Mouse (Mus musculus): ENCODE results near the gene Tead1. TPM values are rescaled to one million over a fixed set of nuclear protein-coding genes. Genes with fewer than 3 reads are reported as not detected.

Tead1 gene
- total and polyA plus RNA-seq, 2 experiments from 2014 or later = 20.8 to 63.9 TPM

- H3K9me3 ChIP-seq (replicated peaks; ENCODE audit: control insufficient read depth, low read length) = no peaks in the 10 kb centered on the region
- no peak overlapping the region for H3K4me3 ChIP-seq (ENCODE audit: low read depth, low read length)
- H3K27me3 ChIP-seq (ENCODE audit: control insufficient read depth, insufficient read depth, low read length) = no peaks in the 10 kb centered on the region
- ATAC-seq (ENCODE audit: insufficient read depth, low read depth) (no peak), DNase-seq (ENCODE audit: low spot score) (no peak)
- H3K4me1 ChIP-seq (ENCODE audit: control insufficient read depth, insufficient read depth) = peaks cover 37% of the 10 kb centered on the region
- no peak overlapping the region for H3K4me2 ChIP-seq (ENCODE audit: low read depth, low read length)
- no peaks in the 10 kb centered on the region for H3K36me3 ChIP-seq (replicated peaks; ENCODE audit: control insufficient read depth, insufficient read depth, low read length)
- H3K27ac ChIP-seq (ENCODE audit: low read depth) = no peak overlapping the region
- no peak overlapping the region for H3K9ac ChIP-seq (replicated peaks; ENCODE audit: low read depth, low read length)
- 46% methylated on average over 7 of the region's 7 CpGs for WGBS
- no peak for TF ChIP-seq CTCF (IDR thresholded peaks at IDR 0.05; ENCODE audit: low read depth)
- no peak for TF ChIP-seq EP300 (IDR thresholded peaks at IDR 0.05; ENCODE audit: low read depth)
These were observed 107.6 kb downstream of the Tead1 start for GRCm38 (mm10) chr7:112786556-112787225.

DNA sequence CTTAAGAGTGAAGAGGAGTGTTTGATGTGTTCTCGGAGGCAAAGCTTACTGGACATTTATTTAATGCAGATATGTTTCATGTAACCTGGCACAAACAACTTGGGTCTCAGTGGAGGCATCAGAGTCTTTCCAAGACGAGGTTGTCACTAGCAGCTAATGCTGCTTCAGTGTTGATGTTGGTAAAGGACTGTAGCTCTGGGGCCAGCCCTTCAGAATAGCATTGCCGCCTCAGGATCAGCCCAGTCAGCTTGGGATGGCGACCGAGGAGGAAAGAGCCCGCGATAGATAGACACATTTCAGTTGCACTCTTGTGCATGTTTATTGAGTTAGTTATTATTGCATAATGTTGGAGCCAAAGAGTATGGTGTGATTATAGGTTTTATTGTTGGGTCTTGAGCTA lies 108.2 kb downstream of the Tead1 start:
- DNase-seq (ENCODE audit: low spot score) (no peak), ATAC-seq (ENCODE audit: insufficient read depth, low read depth) (no peak)
- TF ChIP-seq EP300 (IDR thresholded peaks at IDR 0.05; ENCODE audit: low read depth) (no peak), CTCF (IDR thresholded peaks at IDR 0.05; ENCODE audit: low read depth) (no peak)
- Histone ChIP-seq H3K36me3 (replicated peaks; ENCODE audit: control insufficient read depth, insufficient read depth, low read length) (no peaks in the 10 kb centered on the region), H3K27ac (ENCODE audit: low read depth) (no peak overlapping the region), H3K9me3 (replicated peaks; ENCODE audit: control insufficient read depth, low read length) (no peaks in the 10 kb centered on the region), H3K4me2 (ENCODE audit: low read depth, low read length) (no peak overlapping the region), H3K4me1 (ENCODE audit: control insufficient read depth, insufficient read depth) (peaks cover 37% of the 10 kb centered on the region), H3K4me3 (ENCODE audit: low read depth, low read length) (no peak overlapping the region), H3K27me3 (ENCODE audit: control insufficient read depth, insufficient read depth, low read length) (no peaks in the 10 kb centered on the region), H3K9ac (replicated peaks; ENCODE audit: low read depth, low read length) (no peak overlapping the region)
- WGBS = 62% methylated on average over 7 of the region's 7 CpGs

- no peak overlapping the region for H3K4me2 ChIP-seq (ENCODE audit: low read depth, low read length)
- no peaks in the 10 kb centered on the region for H3K9me3 ChIP-seq (replicated peaks; ENCODE audit: control insufficient read depth, low read length)
- no peaks in the 10 kb centered on the region for H3K27me3 ChIP-seq (ENCODE audit: control insufficient read depth, insufficient read depth, low read length)
- H3K4me1 ChIP-seq (ENCODE audit: control insufficient read depth, insufficient read depth) = peaks cover 38% of the 10 kb centered on the region
- peak; percentile 51 for DNase-seq (ENCODE audit: low spot score)
- ATAC-seq (ENCODE audit: insufficient read depth, low read depth) = 0 out of 2 replicates have a peak, but pooled peaks have one; percentile 27
- H3K4me3 ChIP-seq (ENCODE audit: low read depth, low read length) = no peak overlapping the region
- TF ChIP-seq CTCF (IDR thresholded peaks at IDR 0.05; ENCODE audit: low read depth) (no peak), EP300 (IDR thresholded peaks at IDR 0.05; ENCODE audit: low read depth) (no peak)
- WGBS = 29% methylated on average over 7 of the region's 7 CpGs
- H3K27ac ChIP-seq (ENCODE audit: low read depth) = no peak overlapping the region
- H3K36me3 ChIP-seq (replicated peaks; ENCODE audit: control insufficient read depth, insufficient read depth, low read length) = no peaks in the 10 kb centered on the region
- H3K9ac ChIP-seq (replicated peaks; ENCODE audit: low read depth, low read length) = no peak overlapping the region
These were observed 109.2 kb downstream of the Tead1 start for GRCm38 (mm10) chr7:112788321-112788751.

DNA sequence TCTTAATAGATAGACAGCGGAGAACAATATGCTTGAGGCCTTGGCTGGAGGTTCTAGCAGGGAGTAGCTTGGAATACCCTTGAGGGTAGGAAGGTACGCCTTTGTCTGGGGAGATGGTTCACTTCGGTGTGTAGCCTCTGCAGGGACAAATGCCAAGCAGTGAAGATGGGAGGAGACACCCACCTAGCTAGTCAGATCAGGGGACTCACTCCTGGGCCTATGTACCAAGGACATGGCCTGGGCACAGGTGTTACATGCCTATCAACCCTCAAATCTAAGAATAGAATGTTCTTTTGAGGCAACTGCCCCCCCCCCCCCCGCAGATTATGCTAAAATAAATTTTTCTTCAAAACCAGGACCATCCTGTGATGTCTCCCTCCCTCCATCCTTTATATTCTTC lies 110.6 kb downstream of the Tead1 start:
- no peak overlapping the region for H3K4me2 ChIP-seq (ENCODE audit: low read depth, low read length)
- H3K36me3 ChIP-seq (replicated peaks; ENCODE audit: control insufficient read depth, insufficient read depth, low read length) = no peaks in the 10 kb centered on the region
- 73% methylated on average over 4 of the region's 4 CpGs for WGBS
- no peaks in the 10 kb centered on the region for H3K9me3 ChIP-seq (replicated peaks; ENCODE audit: control insufficient read depth, low read length)
- no peak overlapping the region for H3K4me3 ChIP-seq (ENCODE audit: low read depth, low read length)
- no peaks in the 10 kb centered on the region for H3K27me3 ChIP-seq (ENCODE audit: control insufficient read depth, insufficient read depth, low read length)
- peaks cover 51% of the 10 kb centered on the region for H3K4me1 ChIP-seq (ENCODE audit: control insufficient read depth, insufficient read depth)
- no peak for DNase-seq (ENCODE audit: low spot score)
- no peak for ATAC-seq (ENCODE audit: insufficient read depth, low read depth)
- H3K27ac ChIP-seq (ENCODE audit: low read depth) = no peak overlapping the region
- H3K9ac ChIP-seq (replicated peaks; ENCODE audit: low read depth, low read length) = no peak overlapping the region
- TF ChIP-seq CTCF (IDR thresholded peaks at IDR 0.05; ENCODE audit: low read depth) (no peak), EP300 (IDR thresholded peaks at IDR 0.05; ENCODE audit: low read depth) (no peak)

GRCm38 (mm10) chr7:112790334-112790733 lies 111.2 kb downstream of the Tead1 start:
- Histone ChIP-seq H3K4me3 (ENCODE audit: low read depth, low read length) (no peak overlapping the region), H3K9me3 (replicated peaks; ENCODE audit: control insufficient read depth, low read length) (no peaks in the 10 kb centered on the region), H3K4me2 (ENCODE audit: low read depth, low read length) (no peak overlapping the region), H3K9ac (replicated peaks; ENCODE audit: low read depth, low read length) (no peak overlapping the region), H3K36me3 (replicated peaks; ENCODE audit: control insufficient read depth, insufficient read depth, low read length) (no peaks in the 10 kb centered on the region), H3K27ac (ENCODE audit: low read depth) (no peak overlapping the region), H3K27me3 (ENCODE audit: control insufficient read depth, insufficient read depth, low read length) (no peaks in the 10 kb centered on the region), H3K4me1 (ENCODE audit: control insufficient read depth, insufficient read depth) (peaks cover 51% of the 10 kb centered on the region)
- TF ChIP-seq CTCF (IDR thresholded peaks at IDR 0.05; ENCODE audit: low read depth) (no peak), EP300 (IDR thresholded peaks at IDR 0.05; ENCODE audit: low read depth) (no peak)
- no peak for DNase-seq (ENCODE audit: low spot score)
- no peak for ATAC-seq (ENCODE audit: insufficient read depth, low read depth)
- WGBS = 40% methylated on average over 2 of the region's 2 CpGs

- Histone ChIP-seq H3K4me1 (ENCODE audit: control insufficient read depth, insufficient read depth) (peaks cover 33% of the 10 kb centered on the region), H3K4me2 (ENCODE audit: low read depth, low read length) (no peak overlapping the region), H3K27me3 (ENCODE audit: control insufficient read depth, insufficient read depth, low read length) (no peaks in the 10 kb centered on the region), H3K4me3 (ENCODE audit: low read depth, low read length) (no peak overlapping the region), H3K9ac (replicated peaks; ENCODE audit: low read depth, low read length) (no peak overlapping the region), H3K36me3 (replicated peaks; ENCODE audit: control insufficient read depth, insufficient read depth, low read length) (no peaks in the 10 kb centered on the region), H3K27ac (ENCODE audit: low read depth) (no peak overlapping the region), H3K9me3 (replicated peaks; ENCODE audit: control insufficient read depth, low read length) (no peaks in the 10 kb centered on the region)
- DNase-seq (ENCODE audit: low spot score) (no peak), ATAC-seq (ENCODE audit: insufficient read depth, low read depth) (no peak)
- TF ChIP-seq CTCF (IDR thresholded peaks at IDR 0.05; ENCODE audit: low read depth) = no peak
- no peak for TF ChIP-seq EP300 (IDR thresholded peaks at IDR 0.05; ENCODE audit: low read depth)
- WGBS = 89% methylated on average over 6 of the region's 6 CpGs
These were observed 113.6 kb downstream of the Tead1 start for GRCm38 (mm10) chr7:112792679-112793078.
